Mouse (Mus musculus): ENCODE results near the gene Gm20388. TPM values are rescaled to one million over a fixed set of nuclear protein-coding genes. Genes with fewer than 3 reads are reported as not detected.
A peak's percentile ranks its signal among the peaks of the same experiment; 100 is the strongest.

The Gm20388 gene
- polyA plus RNA-seq, 1 experiment = 49.7 TPM

- no peaks in the 10 kb centered on the region for H3K4me1 ChIP-seq (ENCODE audit: control insufficient read depth, insufficient read depth, low read length)
- WGBS = 92% methylated on average over 7 of the region's 7 CpGs
- no peak overlapping the region for H3K4me3 ChIP-seq (ENCODE audit: insufficient read depth, low read depth, low read length)
- no peak overlapping the region for H3K27ac ChIP-seq (ENCODE audit: insufficient read depth, low read depth, low read length)
- DNase-seq = no peak
- no peaks in the 10 kb centered on the region for H3K27me3 ChIP-seq (replicated peaks; ENCODE audit: control insufficient read depth, insufficient read depth, low read length)
- no peaks in the 10 kb centered on the region for H3K36me3 ChIP-seq (ENCODE audit: control insufficient read depth, insufficient read depth, low read length)
- TF ChIP-seq CTCF (conservative IDR thresholded peaks at IDR 0.05; ENCODE audit: insufficient read depth, insufficient read length, low read depth, low read length) (no peak), POLR2A (IDR thresholded peaks at IDR 0.05; ENCODE audit: low read depth, low read length) (no peak)
These were observed 1075.4 kb downstream of the Gm20388 start for GRCm38 (mm10) chr8:120986022-120986421.

- Histone ChIP-seq H3K4me3 (ENCODE audit: insufficient read depth, low read depth, low read length) (no peak overlapping the region), H3K36me3 (ENCODE audit: control insufficient read depth, insufficient read depth, low read length) (no peaks in the 10 kb centered on the region), H3K27me3 (replicated peaks; ENCODE audit: control insufficient read depth, insufficient read depth, low read length) (no peaks in the 10 kb centered on the region), H3K4me1 (ENCODE audit: control insufficient read depth, insufficient read depth, low read length) (no peaks in the 10 kb centered on the region), H3K27ac (ENCODE audit: insufficient read depth, low read depth, low read length) (no peak overlapping the region)
- 35% methylated on average over 16 of the region's 16 CpGs for WGBS
- TF ChIP-seq POLR2A (IDR thresholded peaks at IDR 0.05; ENCODE audit: low read depth, low read length) = no peak
- no peak for TF ChIP-seq CTCF (conservative IDR thresholded peaks at IDR 0.05; ENCODE audit: insufficient read depth, insufficient read length, low read depth, low read length)
- DNase-seq = no peak
These were observed 1083.1 kb downstream of the Gm20388 start for GRCm38 (mm10) chr8:120993738-120994137.

GRCm38 (mm10) chr8:120995424-120995823, 1084.8 kb downstream of the Gm20388 start:
- DNase-seq = no peak
- 59% methylated on average over 9 of the region's 9 CpGs for WGBS
- Histone ChIP-seq H3K27me3 (replicated peaks; ENCODE audit: control insufficient read depth, insufficient read depth, low read length) (no peaks in the 10 kb centered on the region), H3K27ac (ENCODE audit: insufficient read depth, low read depth, low read length) (no peak overlapping the region), H3K4me1 (ENCODE audit: control insufficient read depth, insufficient read depth, low read length) (no peaks in the 10 kb centered on the region), H3K4me3 (ENCODE audit: insufficient read depth, low read depth, low read length) (no peak overlapping the region), H3K36me3 (ENCODE audit: control insufficient read depth, insufficient read depth, low read length) (no peaks in the 10 kb centered on the region)
- TF ChIP-seq POLR2A (IDR thresholded peaks at IDR 0.05; ENCODE audit: low read depth, low read length) (no peak), CTCF (conservative IDR thresholded peaks at IDR 0.05; ENCODE audit: insufficient read depth, insufficient read length, low read depth, low read length) (no peak)

- no peak overlapping the region for H3K4me3 ChIP-seq (ENCODE audit: insufficient read depth, low read depth, low read length)
- H3K27ac ChIP-seq (ENCODE audit: insufficient read depth, low read depth, low read length) = no peak overlapping the region
- H3K4me1 ChIP-seq (ENCODE audit: control insufficient read depth, insufficient read depth, low read length) = no peaks in the 10 kb centered on the region
- TF ChIP-seq POLR2A (IDR thresholded peaks at IDR 0.05; ENCODE audit: low read depth, low read length) (no peak), CTCF (conservative IDR thresholded peaks at IDR 0.05; ENCODE audit: insufficient read depth, insufficient read length, low read depth, low read length) (no peak)
- no peak for DNase-seq
- H3K36me3 ChIP-seq (ENCODE audit: control insufficient read depth, insufficient read depth, low read length) = no peaks in the 10 kb centered on the region
- 70% methylated on average over 12 of the region's 12 CpGs for WGBS
- H3K27me3 ChIP-seq (replicated peaks; ENCODE audit: control insufficient read depth, insufficient read depth, low read length) = no peaks in the 10 kb centered on the region
These were observed 1086.4 kb downstream of the Gm20388 start for GRCm38 (mm10) chr8:120996905-120997581.

- WGBS = 57% methylated on average over 9 of the region's 9 CpGs
- H3K27ac ChIP-seq (ENCODE audit: insufficient read depth, low read depth, low read length) = no peak overlapping the region
- no peaks in the 10 kb centered on the region for H3K36me3 ChIP-seq (ENCODE audit: control insufficient read depth, insufficient read depth, low read length)
- H3K4me1 ChIP-seq (ENCODE audit: control insufficient read depth, insufficient read depth, low read length) = no peaks in the 10 kb centered on the region
- TF ChIP-seq POLR2A (IDR thresholded peaks at IDR 0.05; ENCODE audit: low read depth, low read length) (no peak), CTCF (conservative IDR thresholded peaks at IDR 0.05; ENCODE audit: insufficient read depth, insufficient read length, low read depth, low read length) (no peak)
- peak; percentile 11 for DNase-seq
- H3K27me3 ChIP-seq (replicated peaks; ENCODE audit: control insufficient read depth, insufficient read depth, low read length) = no peaks in the 10 kb centered on the region
- H3K4me3 ChIP-seq (ENCODE audit: insufficient read depth, low read depth, low read length) = no peak overlapping the region
These were observed 1087.3 kb downstream of the Gm20388 start for GRCm38 (mm10) chr8:120997926-120998325.

GRCm38 (mm10) chr8:120998966-120999365, 1088.3 kb downstream of the Gm20388 start:
- no peaks in the 10 kb centered on the region for H3K36me3 ChIP-seq (ENCODE audit: control insufficient read depth, insufficient read depth, low read length)
- H3K27ac ChIP-seq (ENCODE audit: insufficient read depth, low read depth, low read length) = no peak overlapping the region
- WGBS = 48% methylated on average over 14 of the region's 14 CpGs
- no peak overlapping the region for H3K4me3 ChIP-seq (ENCODE audit: insufficient read depth, low read depth, low read length)
- DNase-seq = peak; percentile 33
- no peaks in the 10 kb centered on the region for H3K27me3 ChIP-seq (replicated peaks; ENCODE audit: control insufficient read depth, insufficient read depth, low read length)
- TF ChIP-seq CTCF (conservative IDR thresholded peaks at IDR 0.05; ENCODE audit: insufficient read depth, insufficient read length, low read depth, low read length) (no peak), POLR2A (IDR thresholded peaks at IDR 0.05; ENCODE audit: low read depth, low read length) (no peak)
- H3K4me1 ChIP-seq (ENCODE audit: control insufficient read depth, insufficient read depth, low read length) = no peaks in the 10 kb centered on the region

GRCm38 (mm10) chr8:121001951-121002350, 1091.3 kb downstream of the Gm20388 start:
- H3K27ac ChIP-seq (ENCODE audit: insufficient read depth, low read depth, low read length) = no peak overlapping the region
- H3K27me3 ChIP-seq (replicated peaks; ENCODE audit: control insufficient read depth, insufficient read depth, low read length) = no peaks in the 10 kb centered on the region
- WGBS = 74% methylated on average over 12 of the region's 12 CpGs
- no peaks in the 10 kb centered on the region for H3K36me3 ChIP-seq (ENCODE audit: control insufficient read depth, insufficient read depth, low read length)
- no peak overlapping the region for H3K4me3 ChIP-seq (ENCODE audit: insufficient read depth, low read depth, low read length)
- DNase-seq = no peak
- no peaks in the 10 kb centered on the region for H3K4me1 ChIP-seq (ENCODE audit: control insufficient read depth, insufficient read depth, low read length)
- TF ChIP-seq CTCF (conservative IDR thresholded peaks at IDR 0.05; ENCODE audit: insufficient read depth, insufficient read length, low read depth, low read length) (no peak), POLR2A (IDR thresholded peaks at IDR 0.05; ENCODE audit: low read depth, low read length) (no peak)

Data from kidney, adult 2 months (tissue).